Mouse (Mus musculus) retina, postnatal 1 day (tissue): ENCODE measurements at regions not wholly inside any gene's neighbourhood (a gene's known extent, or its start where the extent isn't known, plus 50 kb on each side); places are given as distances from the start of the nearest gene placed in this dataset.
A peak's percentile ranks its signal among the peaks of the same experiment; 100 is the strongest.

Source experiments
- DNase-seq: peaks from one replicate; pipeline ENCODE4 v3.0.0-alpha.2; 2012

DNA sequence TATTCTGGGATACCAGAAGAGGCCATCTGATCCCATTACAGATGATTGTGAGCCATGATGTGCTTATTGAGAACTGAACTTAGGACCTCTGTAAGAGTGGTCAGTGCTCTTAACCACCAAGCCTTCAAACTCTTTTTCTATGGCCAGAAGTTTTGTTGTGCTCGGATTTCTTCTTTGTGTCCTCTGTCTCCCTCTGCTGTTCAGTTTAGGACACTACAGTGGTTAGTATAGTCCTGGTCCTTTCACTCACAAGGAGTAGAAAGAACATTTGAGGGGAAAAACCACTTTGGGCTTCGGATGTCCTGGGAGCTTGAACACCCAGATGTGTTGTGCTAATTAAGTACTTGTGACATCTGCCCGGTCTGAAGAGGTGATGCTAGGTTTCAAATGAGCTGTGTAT is 310.4 kb upstream of the Stxbp6 start:
- peak; percentile 48 for DNase-seq
